Mouse (Mus musculus) limb, embryonic 10.5 days (tissue): ENCODE data around the gene Ciao2a. TPM values are rescaled to one million over a fixed set of nuclear protein-coding genes. Genes with fewer than 3 reads are reported as not detected.

Source experiments
- DNase-seq: peaks from one replicate; pipeline ENCODE4 v3.0.0-alpha.2; 2017; ENCODE audit warnings: low spot score
- H3K27ac ChIP-seq: fragments of 300-500 bp; sonication (generic); 2 replicates; pipeline ENCODE4 v1.5.1; 2016; ENCODE audit warnings: mild to moderate bottlenecking
- H3K27me3 ChIP-seq: fragments of 300-500 bp; sonication (generic); 2 replicates; pipeline ENCODE4 v1.6.1; 2016; ENCODE audit warnings: low read depth, mild to moderate bottlenecking; ENCODE audit not compliant: poor library complexity, severe bottlenecking
- H3K36me3 ChIP-seq: fragments of 300-500 bp; sonication (generic); 2 replicates; pipeline ENCODE4 v1.6.1; 2016; ENCODE audit warnings: mild to moderate bottlenecking, moderate library complexity
- H3K4me1 ChIP-seq: fragments of 300-500 bp; sonication (generic); 2 replicates; pipeline ENCODE4 v1.6.1; 2016
- H3K4me3 ChIP-seq: fragments of 300-500 bp; sonication (generic); 2 replicates; pipeline ENCODE4 v1.5.1; 2016; ENCODE audit warnings: mild to moderate bottlenecking, moderate library complexity
- H3K9me3 ChIP-seq: fragments of 300-500 bp; sonication (generic); replicated peaks from 2 replicates; pipeline ENCODE4 v1.6.1; 2016; ENCODE audit warnings: mild to moderate bottlenecking
- WGBS: fragments of 180-500 bp; shearing (Covaris S2); methylation state at CpG from one replicate; pipeline ENCODE4 v1.1.7; 2016; 5-methylcytosine and 5-hydroxymethylcytosine counted together
- polyA plus RNA-seq: library from polyadenylated mRNA; unstranded; fragments of >200 nt; fragmentation: Nextera tagmentation; extraction: Ambion mirVana; gene quantifications from 2 replicates; pipeline ENCODE4 v1.2.1, GENCODE M21; 2016

The Ciao2a gene
- polyA plus RNA-seq, 1 experiment from 2014 or later: 171 TPM

DNA sequence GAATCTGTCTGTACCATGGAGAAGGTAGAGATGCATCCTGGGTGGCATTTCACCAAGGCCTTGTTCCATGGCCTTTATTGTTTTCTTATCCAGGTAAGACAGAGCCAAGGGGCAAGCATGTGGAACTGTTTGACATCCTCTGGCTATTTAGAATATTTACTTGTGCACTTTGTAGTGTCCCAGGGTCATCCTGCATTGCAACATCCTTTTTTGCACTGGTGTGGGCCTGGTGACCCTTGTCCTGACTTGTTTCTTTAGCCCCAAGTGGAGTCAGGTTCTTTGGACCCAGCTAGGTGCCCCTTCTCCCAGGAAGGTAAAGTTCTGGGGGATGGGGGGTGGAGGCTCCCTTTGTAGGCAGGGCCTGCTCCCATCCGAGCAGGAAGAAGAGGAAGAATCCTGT, 51.6 kb downstream of the Ciao2a start:
- 45% methylated on average over 1 of the region's 1 CpGs for WGBS
- H3K4me3 ChIP-seq: no peak overlapping the region
- no peaks in the 10 kb centered on the region for H3K27me3 ChIP-seq
- no peaks in the 10 kb centered on the region for H3K36me3 ChIP-seq
- DNase-seq: no peak
- H3K9me3 ChIP-seq: no peaks in the 10 kb centered on the region
- peaks cover 16% of the 10 kb centered on the region for H3K4me1 ChIP-seq
- H3K27ac ChIP-seq: no peak overlapping the region

DNA sequence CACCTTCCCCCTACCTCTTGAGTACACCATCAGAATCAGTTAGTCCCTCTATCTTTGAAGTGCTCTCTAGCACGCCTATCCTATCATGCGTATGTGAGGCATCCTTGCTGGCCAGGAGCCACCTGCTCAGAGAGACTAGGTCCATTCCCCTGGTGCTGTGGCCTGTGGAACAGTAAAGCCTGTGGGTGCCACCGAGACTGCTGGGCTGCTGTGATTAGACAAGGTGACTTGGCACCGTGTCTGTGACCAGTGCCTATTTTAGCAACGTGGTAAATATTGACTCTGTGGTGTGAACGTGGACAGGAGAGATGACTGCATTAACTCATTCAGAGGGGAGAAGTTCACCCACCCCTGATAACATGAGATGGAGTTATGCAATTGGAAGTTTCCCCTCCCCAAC, 53.4 kb downstream of the Ciao2a start:
- WGBS: 89% methylated on average over 6 of the region's 6 CpGs

DNA sequence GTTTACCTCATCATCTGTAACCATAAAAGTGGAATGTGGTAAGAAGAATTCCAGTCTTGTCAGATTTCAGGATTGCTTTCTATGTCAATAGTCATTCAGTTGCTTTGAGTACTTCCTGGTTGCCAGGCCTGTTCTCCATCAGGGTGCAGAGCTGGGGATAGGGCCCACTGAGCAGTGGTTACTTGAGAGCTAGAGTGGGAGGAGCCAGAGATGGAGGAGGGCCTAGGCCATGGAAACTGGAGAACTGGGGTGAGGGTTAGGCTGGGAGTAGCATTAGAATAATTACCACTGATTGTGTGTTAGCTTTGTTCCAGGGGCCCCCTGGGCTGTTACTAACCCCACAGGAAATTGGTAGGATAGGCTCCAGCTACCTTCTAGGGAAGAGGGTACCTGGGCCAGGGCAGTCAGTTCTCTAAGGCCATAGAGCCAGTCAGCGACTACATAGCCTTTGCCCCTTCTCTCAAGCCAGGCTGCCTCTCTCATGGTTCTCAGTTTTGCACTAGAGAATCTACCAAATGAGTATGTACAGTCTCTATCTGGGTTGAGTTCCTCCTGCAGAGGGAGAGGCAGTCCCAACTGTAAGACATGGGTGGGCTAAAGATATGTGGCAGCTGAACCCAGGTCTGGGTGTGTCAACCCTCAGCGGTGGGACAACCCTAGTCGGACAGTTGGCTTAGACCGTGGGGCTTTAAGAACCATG, 54.9 kb downstream of the Ciao2a start:
- H3K27ac ChIP-seq: peak overlapping the region; percentile 39; the same call in 1 of the 2 replicates
- H3K4me3 ChIP-seq: no peak overlapping the region
- H3K27me3 ChIP-seq: no peaks in the 10 kb centered on the region
- WGBS: 76% methylated on average over 4 of the region's 4 CpGs
- DNase-seq: no peak
- no peaks in the 10 kb centered on the region for H3K9me3 ChIP-seq
- H3K36me3 ChIP-seq: no peaks in the 10 kb centered on the region
- H3K4me1 ChIP-seq: peaks cover 19% of the 10 kb centered on the region

More for the DNA sequence above, 53.4 kb downstream of the Ciao2a start:
- no peaks in the 10 kb centered on the region for H3K9me3 ChIP-seq
- no peaks in the 10 kb centered on the region for H3K27me3 ChIP-seq
- no peak overlapping the region for H3K4me3 ChIP-seq
- H3K36me3 ChIP-seq: no peaks in the 10 kb centered on the region
- no peak for DNase-seq
- no peak overlapping the region for H3K27ac ChIP-seq
- peaks cover 19% of the 10 kb centered on the region for H3K4me1 ChIP-seq

DNA sequence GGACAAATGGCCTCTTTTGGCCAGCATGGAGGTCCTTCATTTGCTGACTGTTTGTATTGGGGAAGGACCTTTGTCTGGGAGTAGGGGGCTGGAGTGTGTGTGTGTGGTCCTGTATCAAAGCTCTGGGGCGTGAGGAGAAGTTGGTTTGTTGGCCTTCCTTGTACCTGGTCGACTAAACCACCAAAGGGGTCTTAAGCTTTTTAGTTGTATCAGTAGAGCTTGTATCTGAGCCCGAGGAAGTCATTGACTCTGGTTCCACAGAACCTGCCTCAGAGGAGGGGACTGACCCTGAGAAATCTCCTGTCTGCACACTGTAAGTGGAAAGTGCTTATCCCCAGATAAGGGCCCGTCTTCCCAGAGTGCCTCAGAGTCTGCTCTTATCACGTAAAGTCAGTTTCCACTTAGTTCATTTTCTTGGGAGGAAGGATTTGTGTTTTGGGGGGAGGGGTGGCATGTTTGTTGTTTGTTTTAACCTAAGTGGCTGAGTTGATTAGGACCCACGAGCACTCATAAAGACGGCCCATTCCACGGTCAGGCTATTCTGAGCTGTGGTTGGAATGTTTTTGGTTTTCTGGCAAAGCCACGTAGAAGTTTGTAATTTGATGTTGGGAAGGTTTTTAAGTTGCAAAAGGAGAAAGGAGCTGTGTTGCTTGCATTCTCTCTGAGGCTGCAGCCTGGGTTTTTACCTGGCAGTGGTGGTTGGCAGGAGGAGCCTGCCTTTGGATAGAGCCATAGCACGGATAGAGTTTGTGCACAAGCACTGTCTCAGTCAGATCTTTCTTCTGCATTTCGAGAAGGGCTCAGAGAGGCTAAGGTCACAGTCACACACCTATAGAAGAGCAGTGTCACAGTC, 55.6 kb downstream of the Ciao2a start:
- Histone ChIP-seq H3K36me3 (no peaks in the 10 kb centered on the region), H3K4me1 (peaks cover 19% of the 10 kb centered on the region), H3K27me3 (no peaks in the 10 kb centered on the region), H3K4me3 (no peak overlapping the region), H3K27ac (peak overlapping the region; percentile 39; the same call in 1 of the 2 replicates), H3K9me3 (no peaks in the 10 kb centered on the region)
- 63% methylated on average over 11 of the region's 11 CpGs for WGBS
- DNase-seq: no peak

DNA sequence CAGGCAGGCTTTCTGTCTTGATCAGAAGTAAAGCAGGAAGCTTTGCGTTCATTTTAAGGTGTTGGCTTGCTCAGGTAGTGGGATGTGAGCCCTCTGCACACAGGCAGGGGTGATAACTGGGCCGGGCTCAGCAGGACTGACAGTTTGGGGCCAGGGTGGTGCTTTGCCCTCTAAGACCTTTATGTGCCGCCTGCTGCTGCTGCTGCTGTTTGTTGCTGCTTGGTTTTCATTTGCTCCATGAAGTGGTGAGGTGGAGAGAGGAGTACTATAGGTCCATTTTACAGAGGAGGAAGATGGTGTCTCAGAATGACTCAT, 56.2 kb downstream of the Ciao2a start:
- no peaks in the 10 kb centered on the region for H3K27me3 ChIP-seq
- H3K9me3 ChIP-seq: no peaks in the 10 kb centered on the region
- H3K4me1 ChIP-seq: peaks cover 19% of the 10 kb centered on the region
- no peak for DNase-seq
- 69% methylated on average over 3 of the region's 3 CpGs for WGBS
- no peak overlapping the region for H3K27ac ChIP-seq
- no peaks in the 10 kb centered on the region for H3K36me3 ChIP-seq
- no peak overlapping the region for H3K4me3 ChIP-seq

DNA sequence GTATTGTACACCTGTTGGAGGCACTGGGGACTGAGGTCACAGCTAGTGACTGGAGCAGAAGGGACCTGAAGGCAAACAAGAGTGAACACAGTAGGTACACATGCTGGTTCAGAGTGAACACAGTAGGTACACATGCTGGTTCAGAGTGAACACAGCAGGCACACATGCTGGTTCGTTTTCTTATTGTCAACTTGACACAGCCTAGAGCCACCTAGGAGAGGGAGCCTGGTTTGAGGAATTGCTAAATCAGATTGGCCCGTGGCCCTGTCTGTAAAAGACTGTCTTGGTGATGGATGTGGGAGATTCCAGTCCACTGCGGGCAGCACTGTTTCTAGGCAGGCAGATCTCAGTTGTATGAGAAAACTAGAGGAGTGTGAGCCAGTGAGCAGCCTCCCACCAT, 56.6 kb downstream of the Ciao2a start:
- DNase-seq: no peak
- H3K36me3 ChIP-seq: no peaks in the 10 kb centered on the region
- no peaks in the 10 kb centered on the region for H3K27me3 ChIP-seq
- no peaks in the 10 kb centered on the region for H3K9me3 ChIP-seq
- no peak overlapping the region for H3K27ac ChIP-seq
- no peak overlapping the region for H3K4me3 ChIP-seq
- 71% methylated on average over 3 of the region's 3 CpGs for WGBS
- H3K4me1 ChIP-seq: peaks cover 19% of the 10 kb centered on the region

DNA sequence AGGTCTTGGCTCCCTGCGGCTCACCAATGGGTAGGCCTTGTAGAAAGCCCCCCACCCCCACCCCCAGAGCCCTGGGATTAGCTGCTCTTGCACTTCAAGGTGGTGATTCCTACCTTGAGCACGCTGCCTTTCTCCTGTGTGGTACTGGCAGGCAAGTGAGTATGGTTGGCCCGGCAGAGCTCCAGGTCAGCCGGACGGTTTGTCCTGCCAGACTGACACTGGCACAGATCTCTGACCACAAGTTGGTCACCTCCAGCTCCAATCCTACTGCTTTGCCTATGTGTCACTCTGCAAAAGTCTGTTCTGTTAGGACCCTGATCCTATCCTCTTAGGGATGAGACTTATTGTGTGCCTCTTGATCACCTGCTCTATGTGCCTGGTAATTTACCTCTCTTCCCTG, 58.2 kb downstream of the Ciao2a start:
- Histone ChIP-seq H3K27me3 (no peaks in the 10 kb centered on the region), H3K27ac (0 out of 2 replicates have a peak overlapping the region, but pooled peaks have one; percentile 5), H3K4me3 (no peak overlapping the region), H3K36me3 (no peaks in the 10 kb centered on the region), H3K4me1 (peaks cover 19% of the 10 kb centered on the region), H3K9me3 (no peaks in the 10 kb centered on the region)
- no peak for DNase-seq
- 66% methylated on average over 5 of the region's 5 CpGs for WGBS

DNA sequence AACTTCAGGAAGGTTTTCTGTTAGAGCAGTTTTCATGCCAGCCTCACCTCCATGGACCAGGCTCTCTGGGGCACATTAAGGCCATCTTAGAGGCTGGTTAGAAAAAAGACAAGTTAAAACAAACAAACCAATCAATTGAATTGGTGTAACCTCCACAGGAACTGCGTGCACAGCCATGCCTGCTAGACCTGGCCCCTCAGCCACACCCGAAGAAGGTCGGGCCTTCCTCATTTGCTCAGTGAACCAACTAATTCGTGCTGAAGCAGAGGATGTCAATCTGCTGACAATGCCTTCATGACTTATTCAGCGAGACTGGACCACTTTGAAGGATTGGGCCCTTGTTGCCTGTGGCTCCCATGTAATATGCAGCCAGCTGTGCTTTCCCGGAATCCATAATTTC, 60.0 kb downstream of the Ciao2a start:
- H3K9me3 ChIP-seq: no peaks in the 10 kb centered on the region
- H3K36me3 ChIP-seq: no peaks in the 10 kb centered on the region
- DNase-seq: no peak
- no peak overlapping the region for H3K4me3 ChIP-seq
- H3K27ac ChIP-seq: no peak overlapping the region
- H3K27me3 ChIP-seq: no peaks in the 10 kb centered on the region
- 46% methylated on average over 6 of the region's 6 CpGs for WGBS
- peaks cover 13% of the 10 kb centered on the region for H3K4me1 ChIP-seq

Other genes starting within 250 kb of the Ciao2a start
- gene Pclaf, start 236.4 kb upstream of the Ciao2a start, polyA plus RNA-seq: 338 and 354 TPM in 2 replicates
- gene Trip4, start 217.8 kb upstream of the Ciao2a start, polyA plus RNA-seq: 29.8 and 32.5 TPM in 2 replicates
- 11.8 and 15.4 TPM in 2 replicates for gene Csnk1g1, start 217.7 kb upstream of the Ciao2a start, polyA plus RNA-seq
- gene Ppib, start 66.4 kb upstream of the Ciao2a start, polyA plus RNA-seq: 501 and 523 TPM in 2 replicates
- 1.9 and 2.4 TPM in 2 replicates for gene Snx22, start 56.9 kb upstream of the Ciao2a start, polyA plus RNA-seq
- gene Snx1, start within 50 bp of the Ciao2a start, polyA plus RNA-seq: 122 and 126 TPM in 2 replicates
- gene Dapk2, start 31.6 kb downstream of the Ciao2a start, polyA plus RNA-seq: 2.9 and 3.6 TPM in 2 replicates
- gene Herc1, start 223.8 kb downstream of the Ciao2a start, polyA plus RNA-seq: 21.4 and 22.4 TPM in 2 replicates